Mouse (Mus musculus) monocyte, adult 5-6 weeks (primary cell): ENCODE measurements at regions not wholly inside any gene's neighbourhood (a gene's known extent, or its start where the extent isn't known, plus 50 kb on each side); places are given as distances from the start of the nearest gene placed in this dataset.

Experiments used
- ATAC-seq: fragments of 153-309, 156-312 bp; replicated peaks from 2 replicates; pipeline ENCODE4 v1.8.0; 2017; ENCODE audit warnings: mild to moderate bottlenecking; ENCODE audit not compliant: low TSS enrichment, insufficient number of reproducible peaks, severe bottlenecking, poor library complexity, low FRiP score

DNA sequence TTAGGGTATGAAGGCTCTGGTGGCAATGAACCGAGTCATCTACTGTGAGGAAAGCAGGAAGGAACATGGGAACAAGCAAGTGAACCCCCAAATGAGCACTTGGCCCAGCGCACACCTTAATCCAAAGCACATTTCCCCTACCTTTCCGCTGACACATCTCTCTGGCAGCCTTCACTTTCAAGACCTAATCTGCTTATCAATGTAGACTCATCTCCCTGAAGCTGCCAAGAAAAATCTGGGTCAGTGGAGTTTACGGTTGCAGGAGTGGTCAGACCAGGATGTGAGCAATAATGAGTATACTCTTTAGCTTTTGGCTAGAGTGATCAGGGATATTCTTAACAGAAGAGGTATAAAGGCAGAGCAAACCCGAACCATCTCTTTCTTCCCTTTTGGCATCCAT, 242.4 kb upstream of the Tsc22d2 start:
- ATAC-seq: no peak

GRCm38 (mm10) chr3:58173821-58174220, 240.7 kb upstream of the Tsc22d2 start:
- ATAC-seq: no peak

DNA sequence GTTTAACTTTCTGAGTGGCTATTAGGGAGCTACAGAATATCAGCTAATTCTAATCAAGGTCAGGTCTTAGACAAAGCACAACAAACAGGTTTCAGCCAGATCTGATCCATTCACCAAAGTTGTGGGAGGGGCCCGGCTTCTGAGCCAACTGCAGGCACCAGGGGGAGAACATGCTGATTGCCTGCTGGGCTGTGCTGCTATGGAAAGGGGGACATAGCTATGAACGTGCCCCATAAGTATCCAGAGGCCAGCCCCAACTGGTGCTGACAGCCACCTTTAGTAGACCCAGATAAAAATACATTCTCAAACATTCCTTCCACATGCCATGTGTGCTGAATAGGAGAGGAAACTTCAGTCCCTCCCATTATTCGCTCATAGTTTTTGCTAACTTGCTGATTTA, 232.8 kb upstream of the Tsc22d2 start:
- ATAC-seq: no peak

DNA sequence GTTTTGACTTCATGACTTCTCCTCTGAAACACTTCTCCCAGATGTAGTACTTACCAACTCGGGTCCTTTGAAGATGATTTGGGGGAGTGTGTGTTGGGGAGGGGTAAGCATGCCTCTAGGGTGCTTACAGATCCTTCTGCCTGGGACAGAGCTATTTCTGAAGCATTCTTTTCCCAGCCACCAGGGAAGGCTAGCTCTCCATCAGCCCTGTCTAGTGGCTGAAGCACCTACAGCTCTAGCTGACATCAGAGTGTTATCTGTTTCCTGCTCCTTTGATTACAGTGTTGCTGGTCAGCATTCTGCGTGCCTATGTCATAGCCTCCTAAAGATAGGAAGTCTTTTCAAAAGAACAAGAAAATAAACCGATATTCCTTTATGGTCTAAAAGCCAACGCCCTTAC, 232.2 kb upstream of the Tsc22d2 start:
- ATAC-seq: no peak

GRCm38 (mm10) chr3:58183279-58183678, 231.2 kb upstream of the Tsc22d2 start:
- no peak for ATAC-seq

- no peak for ATAC-seq
Observed at GRCm38 (mm10) chr3:58200462-58200861, 214.1 kb upstream of the Tsc22d2 start.

- no peak for ATAC-seq
Observed at GRCm38 (mm10) chr3:58202816-58203215, 211.7 kb upstream of the Tsc22d2 start.

DNA sequence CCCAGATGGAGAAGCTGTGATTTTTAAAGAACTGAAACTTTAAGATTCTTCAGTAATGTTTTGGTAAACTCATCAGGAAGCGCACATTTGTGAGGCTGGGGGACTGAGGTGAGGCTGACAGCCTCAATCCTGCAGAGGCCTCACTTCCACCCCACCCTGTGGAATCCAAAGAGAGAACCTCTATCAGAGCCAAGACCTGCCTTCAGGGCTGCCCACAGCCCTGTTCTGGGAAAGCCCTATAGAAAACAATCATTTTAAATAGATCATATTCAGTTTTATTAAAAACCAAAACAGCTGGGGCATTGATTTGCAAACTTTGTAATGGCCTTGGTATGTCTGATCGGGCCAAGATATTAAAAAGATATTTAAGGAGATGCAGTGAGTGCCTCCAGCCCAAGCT, 210.7 kb upstream of the Tsc22d2 start:
- no peak for ATAC-seq

GRCm38 (mm10) chr3:58205526-58205925, 209.0 kb upstream of the Tsc22d2 start:
- no peak for ATAC-seq

GRCm38 (mm10) chr3:58206776-58207398, 207.6 kb upstream of the Tsc22d2 start:
- no peak for ATAC-seq

DNA sequence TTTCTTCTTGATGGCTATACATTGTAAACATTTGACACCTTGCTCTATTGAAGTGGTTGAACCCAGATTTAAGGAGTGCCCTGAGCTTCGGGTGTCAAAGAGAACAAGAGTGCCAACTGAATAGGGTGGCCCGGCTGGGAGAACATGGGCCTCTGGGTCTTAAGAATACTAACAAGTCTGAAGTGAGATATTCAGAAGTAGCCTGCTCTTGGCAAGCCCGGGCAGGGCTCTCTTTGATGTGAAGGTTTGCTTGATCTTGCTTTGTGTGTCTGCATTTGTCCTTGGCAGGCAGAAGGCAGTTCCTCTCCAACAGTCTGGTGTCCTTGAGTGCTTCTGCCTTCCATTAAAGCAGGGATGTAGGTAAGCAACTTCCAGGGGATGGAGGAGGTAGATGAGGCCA, 203.5 kb upstream of the Tsc22d2 start:
- no peak for ATAC-seq

DNA sequence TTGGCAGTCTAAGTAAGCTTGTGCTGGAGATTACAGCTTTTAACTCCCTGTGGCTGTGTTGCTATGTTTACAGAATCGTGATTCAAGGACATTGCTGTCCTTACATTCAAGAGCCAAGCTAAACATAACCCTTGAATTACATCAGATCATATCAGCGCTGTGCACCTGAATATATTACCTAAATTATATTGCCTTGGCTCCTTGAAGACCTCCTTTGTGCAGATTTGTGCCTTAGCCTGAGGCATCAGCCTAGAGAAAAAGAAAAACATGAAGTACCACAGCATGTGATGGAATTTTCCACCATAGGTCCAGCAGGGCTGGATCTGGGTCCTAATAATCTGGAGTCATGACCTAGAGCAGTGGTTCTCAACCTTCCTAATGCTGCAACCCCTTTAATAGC, 189.8 kb upstream of the Tsc22d2 start:
- no peak for ATAC-seq

DNA sequence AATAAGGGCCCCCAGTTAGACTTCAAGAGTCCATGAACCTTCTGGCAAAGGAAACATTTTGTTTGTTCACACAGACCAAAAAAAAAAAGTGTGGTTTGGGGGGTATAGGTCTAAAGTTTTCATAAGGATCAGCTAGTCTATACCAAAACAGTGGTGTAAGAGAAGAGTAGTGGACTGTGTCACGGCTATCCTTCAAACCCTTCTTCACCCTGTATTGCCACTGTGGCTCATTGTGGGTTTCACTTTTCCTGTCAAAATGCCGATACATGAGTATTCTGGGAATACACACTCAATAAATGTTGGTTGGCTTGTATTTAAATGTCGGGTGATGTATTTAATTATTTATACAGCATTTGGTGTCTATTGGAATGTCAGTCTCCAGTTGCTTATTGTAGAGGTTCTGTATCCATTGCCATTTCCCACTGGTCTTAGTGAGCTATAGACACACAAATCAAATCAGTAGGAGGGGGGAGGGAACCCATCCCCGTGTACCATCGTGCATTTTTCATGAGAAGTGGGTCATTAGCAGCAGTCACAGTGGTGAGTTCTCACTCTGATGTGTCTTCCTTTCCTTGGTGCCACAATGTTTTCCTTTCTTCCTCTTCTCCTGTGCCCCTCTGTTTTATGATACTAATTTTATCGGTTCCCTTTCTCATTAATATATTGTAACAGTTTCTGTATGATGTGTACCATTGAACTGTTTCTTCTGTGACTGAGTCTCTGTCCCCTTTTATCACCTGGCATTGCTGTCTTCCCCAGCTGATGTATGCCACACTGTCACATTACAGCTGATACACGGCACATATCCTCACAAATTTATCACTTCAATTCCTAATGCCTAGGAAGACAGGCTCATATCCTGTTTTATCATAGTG, 187.8 kb upstream of the Tsc22d2 start:
- ATAC-seq: no peak

DNA sequence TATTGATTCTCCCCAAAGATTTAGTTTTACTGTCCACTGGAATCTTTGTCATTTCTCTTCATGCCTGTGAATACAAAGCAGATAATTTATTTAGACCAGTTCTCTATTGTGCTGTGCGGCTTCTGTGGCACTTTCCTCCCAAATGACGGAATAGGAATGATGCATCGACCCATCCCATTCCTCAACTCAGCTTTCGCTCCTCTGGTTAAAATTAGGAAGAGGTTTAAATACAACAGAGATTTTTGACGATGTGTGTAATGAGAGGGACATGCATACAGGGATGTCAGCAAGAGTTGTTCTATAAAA, 187.2 kb upstream of the Tsc22d2 start:
- ATAC-seq: no peak

DNA sequence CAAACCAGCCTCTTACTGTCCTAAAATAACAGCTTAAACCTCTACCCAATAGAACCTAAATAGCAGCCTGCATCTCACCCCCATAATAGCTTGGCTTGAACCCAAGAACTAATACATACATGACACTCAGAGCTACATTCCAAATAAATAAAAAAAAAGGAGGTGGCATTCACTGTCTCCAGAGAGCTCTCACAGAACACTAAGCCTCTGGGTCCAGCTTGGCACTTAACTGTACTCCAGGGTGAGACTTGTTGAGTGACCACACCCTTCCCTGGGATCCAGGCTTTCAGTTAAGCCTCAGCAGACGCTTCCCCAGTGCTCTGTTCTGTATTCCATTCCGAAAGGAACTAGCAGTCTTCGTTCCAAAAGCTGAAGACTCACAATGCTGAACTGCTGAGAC, 186.3 kb upstream of the Tsc22d2 start:
- ATAC-seq: no peak

GRCm38 (mm10) chr3:58231746-58232145, 182.8 kb upstream of the Tsc22d2 start:
- no peak for ATAC-seq

- no peak for ATAC-seq
Observed at GRCm38 (mm10) chr3:58233296-58233695, 181.2 kb upstream of the Tsc22d2 start.

GRCm38 (mm10) chr3:58234846-58235630, 179.5 kb upstream of the Tsc22d2 start:
- ATAC-seq: no peak

DNA sequence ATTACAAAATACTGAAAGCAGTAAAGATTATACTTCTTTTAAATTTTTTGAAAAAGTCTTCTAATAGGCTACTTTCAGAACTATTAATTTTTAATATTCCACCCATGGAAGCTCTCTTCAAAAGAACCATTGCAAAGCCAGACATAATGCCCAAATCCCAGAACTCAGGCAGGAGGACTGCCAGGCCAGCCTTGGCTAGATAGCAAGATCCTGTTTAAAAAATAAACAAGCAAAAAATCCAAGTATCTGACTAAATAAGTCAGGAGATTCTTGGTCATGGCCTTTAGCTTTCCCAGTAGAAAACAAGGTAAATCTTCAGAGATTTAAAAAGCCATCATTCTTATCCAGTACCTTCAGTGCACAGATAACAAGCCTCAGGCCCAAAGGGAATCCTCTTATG, 176.4 kb upstream of the Tsc22d2 start:
- ATAC-seq: no peak

GRCm38 (mm10) chr3:58240775-58241174, 173.7 kb upstream of the Tsc22d2 start:
- no peak for ATAC-seq
